Mouse (Mus musculus) B cell, adult 67 days (primary cell): ENCODE results near the gene Nhsl1. TPM values are rescaled to one million over a fixed set of nuclear protein-coding genes. Genes with fewer than 3 reads are reported as not detected.

Source experiments
- total RNA-seq, 2 experiments: library from RNA; stranded (reverse); gene quantifications; 4 replicates each; pipeline ENCODE4 v1.2.4; 2023

Nhsl1 gene
- total RNA-seq, result 1 to 10 TPM in 1 of 2 experiments, under 1 TPM in 1; 0.52 to 3.0 TPM

GRCm38 (mm10) chr10:18318916-18319481, at the start of gene Nhsl1:
Nhsl1 (plus strand) TSS chr10:18318985.

GRCm38 (mm10) chr10:18545813-18546235, 227.0 kb downstream of the Nhsl1 start, which contains the start of gene Hebp2:
Hebp2 (minus strand) TSS chr10:18546076.

Other genes with a start within 250 kb of the Nhsl1 start
- not detected for gene Ect2l, start 108.1 kb upstream of the Nhsl1 start, total RNA-seq
- gene Ccdc28a, start 84.0 kb upstream of the Nhsl1 start, total RNA-seq, result 10 to 100 TPM; 16.9 to 19.9 TPM
- not detected for gene Hebp2, start 227.1 kb downstream of the Nhsl1 start, total RNA-seq